Mouse (Mus musculus) intestine, embryonic 14.5 days (tissue): Measurements from ENCODE around the gene Mtrf1. TPM values are rescaled to one million over a fixed set of nuclear protein-coding genes. Genes with fewer than 3 reads are reported as not detected.
"Not testable (repeated sequence)": the region's sequence is repeated elsewhere in the genome, so short reads cannot be mapped to it uniquely, and the experiment has no call there.

Experiments used
- ATAC-seq: fragments of 200-750 bp; cut with Nextera tagmentation; replicated peaks from 2 replicates; pipeline ENCODE4 v1.8.0; 2017; ENCODE audit warnings: low read depth, moderate number of reproducible peaks, moderate TSS enrichment, moderate library complexity; ENCODE audit not compliant: low FRiP score, low TSS enrichment
- DNase-seq: peaks from one replicate; pipeline ENCODE4 v3.0.0-alpha.2; 2018; ENCODE audit warnings: low spot score
- H3K27ac ChIP-seq: fragments of 300-500 bp; sonication (generic); 2 replicates; pipeline ENCODE4 v1.5.1; 2014; ENCODE audit warnings: low read depth, mild to moderate bottlenecking, control low read depth
- H3K27me3 ChIP-seq: fragments of 300-500 bp; sonication (generic); replicated peaks from 2 replicates; pipeline ENCODE4 v1.6.1; 2014; ENCODE audit warnings: low read length, control low read depth; ENCODE audit not compliant: control insufficient read depth, insufficient read depth
- H3K36me3 ChIP-seq: fragments of 300-500 bp; sonication (generic); 2 replicates; pipeline ENCODE4 v1.6.1; 2014; ENCODE audit warnings: low read length, control low read depth; ENCODE audit not compliant: control insufficient read depth, insufficient read depth
- H3K4me1 ChIP-seq: fragments of 300-500 bp; sonication (generic); replicated peaks from 2 replicates; pipeline ENCODE4 v1.6.1; 2014; ENCODE audit warnings: low read length, control low read depth, mixed read lengths; ENCODE audit not compliant: control insufficient read depth, insufficient read depth
- H3K4me2 ChIP-seq: fragments of 300-500 bp; sonication (generic); 2 replicates; pipeline ENCODE4 v1.6.1; 2014; ENCODE audit warnings: low read length
- H3K4me3 ChIP-seq: fragments of 300-500 bp; sonication (generic); 2 replicates; pipeline ENCODE4 v1.5.1; 2014; ENCODE audit warnings: low read depth, low read length, control low read depth, mixed read lengths
- H3K9ac ChIP-seq: fragments of 300-500 bp; sonication (generic); 2 replicates; pipeline ENCODE4 v1.6.1; 2014; ENCODE audit warnings: mild to moderate bottlenecking, low read length
- H3K9me3 ChIP-seq: fragments of 300-500 bp; sonication (generic); 2 replicates; pipeline ENCODE4 v1.6.1; 2016; ENCODE audit warnings: low read length, control low read depth; ENCODE audit not compliant: control insufficient read depth
- WGBS: fragments of 180-500 bp; shearing (Covaris S2); extraction: QIAGEN DNeasy Blood & Tissue Kit; methylation state at CpG from one replicate; pipeline ENCODE4 v1.1.7; 2014; 5-methylcytosine and 5-hydroxymethylcytosine counted together
- polyA plus RNA-seq: library from polyadenylated mRNA; unstranded; fragments of >200 nt; fragmentation: Nextera tagmentation; extraction: Ambion mirVana; gene quantifications from 2 replicates; pipeline ENCODE4 v1.2.1, GENCODE M21; 2014

The Mtrf1 gene
- polyA plus RNA-seq, 1 experiment from 2014 or later: 10.0 TPM

DNA sequence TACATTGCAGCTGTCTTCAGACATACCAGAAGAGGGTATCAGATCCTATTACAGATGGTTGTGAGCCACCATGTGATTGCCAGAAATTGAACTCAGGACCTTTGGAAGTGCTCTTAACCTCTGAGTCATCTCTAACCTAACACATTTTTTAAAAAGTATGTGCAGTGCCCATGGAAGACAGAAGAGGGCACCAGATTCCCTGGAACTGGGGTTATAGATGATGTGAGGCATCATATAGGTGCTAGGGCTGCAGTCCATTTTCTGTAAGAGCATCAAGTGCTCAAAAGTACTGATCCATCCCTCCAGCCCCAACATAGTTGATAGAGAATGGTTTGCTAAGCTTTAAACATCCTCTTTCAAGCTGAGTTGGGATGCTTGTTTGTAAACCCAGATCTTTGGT lies 3.0 kb upstream of the Mtrf1 start:
- Histone ChIP-seq H3K27ac (no peak overlapping the region), H3K4me2 (no peak overlapping the region), H3K36me3 (no peaks in the 10 kb centered on the region), H3K4me1 (0 out of 2 replicates have a peak, but pooled peaks cover 2% of the 10 kb centered on the region), H3K9me3 (no peaks in the 10 kb centered on the region), H3K9ac (no peak overlapping the region), H3K27me3 (no peaks in the 10 kb centered on the region), H3K4me3 (no peak overlapping the region)
- no peak for ATAC-seq
- peak; percentile 65 for DNase-seq

DNA sequence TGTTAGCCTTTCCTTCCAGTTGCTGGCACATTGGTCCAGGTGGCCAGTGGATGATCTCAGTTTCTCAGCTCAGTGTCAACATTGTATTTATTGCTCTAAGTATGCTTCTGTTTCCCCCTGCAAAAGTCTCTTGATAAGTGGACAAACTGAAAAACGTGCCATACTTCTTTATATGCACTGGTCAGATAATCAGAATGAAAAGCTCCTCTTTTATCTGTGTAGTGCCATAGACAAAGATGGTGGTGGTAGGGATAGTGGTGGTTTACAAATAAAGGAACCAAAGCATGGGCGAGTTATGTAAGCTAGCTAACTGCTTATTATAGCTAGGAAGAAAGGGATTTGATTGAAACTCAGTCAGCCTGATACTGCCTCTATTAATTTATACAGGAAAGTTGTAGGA lies 10.1 kb downstream of the Mtrf1 start:
- Histone ChIP-seq H3K4me1 (no peaks in the 10 kb centered on the region), H3K36me3 (peaks cover 20% of the 10 kb centered on the region), H3K27me3 (no peaks in the 10 kb centered on the region), H3K27ac (no peak overlapping the region), H3K9me3 (no peaks in the 10 kb centered on the region), H3K4me2 (no peak overlapping the region), H3K4me3 (no peak overlapping the region), H3K9ac (no peak overlapping the region)
- DNase-seq (no peak), ATAC-seq (no peak)
- 72% methylated on average over 2 of the region's 2 CpGs for WGBS

DNA sequence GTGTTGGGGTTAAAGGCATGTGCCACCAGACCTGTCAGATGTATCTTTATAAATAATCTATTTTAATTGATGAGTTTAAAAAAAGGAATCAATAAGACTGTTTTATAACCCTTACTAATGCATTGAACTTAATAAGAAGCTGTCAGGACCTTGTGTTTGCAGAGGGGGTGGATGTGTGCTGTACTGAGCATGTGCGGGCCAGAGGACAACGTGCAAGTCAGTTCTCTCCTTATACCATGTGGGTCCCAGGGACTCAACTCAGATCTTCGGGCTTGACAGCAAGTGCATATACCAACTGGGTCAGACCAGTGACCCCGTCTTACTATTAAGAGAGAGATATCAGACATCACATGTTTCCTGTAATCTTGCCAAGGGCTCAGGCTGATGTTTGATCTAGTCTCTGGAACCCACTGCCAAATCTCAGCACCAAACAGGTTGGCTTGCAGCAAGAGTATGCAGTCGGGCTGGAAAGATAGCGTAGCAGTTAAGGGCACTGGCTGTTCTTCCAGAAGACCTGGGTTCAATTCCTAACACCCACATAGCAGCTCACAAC lies 11.8 kb downstream of the Mtrf1 start:
- Histone ChIP-seq H3K9me3 (no peaks in the 10 kb centered on the region), H3K9ac (no peak overlapping the region), H3K27me3 (no peaks in the 10 kb centered on the region), H3K4me1 (no peaks in the 10 kb centered on the region), H3K27ac (no peak overlapping the region), H3K4me3 (no peak overlapping the region), H3K36me3 (peaks cover 31% of the 10 kb centered on the region), H3K4me2 (no peak overlapping the region)
- DNase-seq (no peak), ATAC-seq (no peak)
- 88% methylated on average over 6 of the region's 6 CpGs for WGBS

DNA sequence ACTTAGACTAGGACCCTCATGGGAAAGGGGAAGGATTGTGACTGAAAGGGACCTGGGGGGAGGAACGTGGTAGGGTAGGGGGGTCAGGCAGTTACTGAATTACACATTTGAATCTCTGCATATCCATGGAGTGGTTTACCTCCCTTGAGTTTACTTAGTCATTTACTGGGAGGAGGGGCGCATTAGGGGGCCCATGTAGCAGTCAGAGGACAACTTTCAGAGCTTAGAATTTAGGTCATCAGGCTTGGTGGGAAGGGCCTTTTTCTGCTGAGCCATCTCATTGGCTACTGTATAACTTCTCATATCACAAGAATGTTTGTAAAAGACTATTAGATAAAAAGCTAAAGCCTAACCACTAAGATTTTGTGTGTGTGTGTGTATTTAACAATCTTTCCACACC lies 13.1 kb downstream of the Mtrf1 start:
- Histone ChIP-seq H3K4me3 (no peak overlapping the region), H3K4me1 (no peaks in the 10 kb centered on the region), H3K9me3 (no peaks in the 10 kb centered on the region), H3K27ac (no peak overlapping the region), H3K36me3 (peaks cover 31% of the 10 kb centered on the region), H3K4me2 (no peak overlapping the region), H3K27me3 (no peaks in the 10 kb centered on the region), H3K9ac (no peak overlapping the region)
- DNase-seq (no peak), ATAC-seq (no peak)
- 80% methylated on average over 2 of the region's 2 CpGs for WGBS

DNA sequence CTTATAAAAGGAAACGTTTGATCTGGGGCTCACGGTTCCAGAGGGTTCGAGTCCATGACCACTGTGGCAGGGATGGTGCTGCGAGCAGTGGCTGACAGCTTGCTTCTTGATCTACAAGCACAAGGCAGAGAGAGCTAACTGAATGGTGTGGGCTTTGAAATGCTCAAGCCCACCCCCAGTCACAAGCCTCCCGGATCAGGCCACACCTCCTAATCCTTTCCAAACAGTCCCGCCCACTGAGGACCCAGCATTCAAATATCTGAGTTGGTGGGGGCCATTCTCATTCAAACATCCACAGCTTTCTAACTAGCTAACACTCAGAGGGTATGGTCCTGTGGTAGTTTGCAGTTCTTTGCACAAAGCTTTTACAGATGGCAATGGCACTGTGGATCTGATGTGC lies 15.5 kb downstream of the Mtrf1 start:
- no peaks in the 10 kb centered on the region for H3K27me3 ChIP-seq

DNA sequence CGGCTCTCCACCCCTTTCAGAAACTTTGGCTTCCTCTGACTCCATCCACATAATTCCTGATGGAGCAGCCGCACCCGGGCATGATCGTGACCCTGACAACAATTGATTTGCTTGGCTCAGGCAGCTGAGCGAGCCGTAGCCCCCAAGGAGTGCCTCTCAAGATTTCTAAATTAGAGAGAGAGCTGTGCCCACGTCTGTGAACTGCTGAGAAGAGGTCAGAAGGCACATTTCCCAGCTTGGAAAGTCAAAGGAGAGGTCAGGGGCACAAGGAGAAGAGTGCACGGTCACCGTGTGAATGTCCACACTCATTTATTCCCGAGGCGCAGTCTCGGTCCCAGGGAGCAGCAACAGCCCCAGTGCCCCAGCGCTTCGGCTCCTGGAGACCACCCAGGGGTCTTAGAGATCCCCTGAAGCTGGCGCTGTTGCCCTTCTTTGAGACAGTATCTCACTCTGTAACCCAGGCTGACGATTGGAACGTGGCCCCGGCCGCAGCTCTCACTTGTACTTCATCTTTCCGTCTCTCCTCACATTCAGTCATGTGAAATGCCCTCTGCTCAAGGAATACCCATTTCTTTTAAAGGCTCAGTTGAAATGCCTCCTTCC lies 22.6 kb downstream of the Mtrf1 start:
- no peak overlapping the region for H3K4me2 ChIP-seq
- H3K4me3 ChIP-seq: no peak overlapping the region
- no peak for ATAC-seq
- no peak overlapping the region for H3K9ac ChIP-seq
- 70% methylated on average over 20 of the region's 20 CpGs for WGBS
- no peaks in the 10 kb centered on the region for H3K27me3 ChIP-seq
- DNase-seq: no peak
- no peaks in the 10 kb centered on the region for H3K9me3 ChIP-seq
- H3K27ac ChIP-seq: no peak overlapping the region
- no peaks in the 10 kb centered on the region for H3K4me1 ChIP-seq
- H3K36me3 ChIP-seq: peaks cover 20% of the 10 kb centered on the region; the same call in 1 of the 2 replicates

More for the DNA sequence above, 15.5 kb downstream of the Mtrf1 start:
- no peak overlapping the region for H3K27ac ChIP-seq
- H3K4me1 ChIP-seq: no peaks in the 10 kb centered on the region
- H3K9ac ChIP-seq: no peak overlapping the region
- peaks cover 27% of the 10 kb centered on the region; the same call in 1 of the 2 replicates for H3K36me3 ChIP-seq
- WGBS: 82% methylated on average over 6 of the region's 6 CpGs
- DNase-seq (no peak), ATAC-seq (no peak)
- no peaks in the 10 kb centered on the region for H3K9me3 ChIP-seq
- H3K4me2 ChIP-seq: no peak overlapping the region
- no peak overlapping the region for H3K4me3 ChIP-seq

DNA sequence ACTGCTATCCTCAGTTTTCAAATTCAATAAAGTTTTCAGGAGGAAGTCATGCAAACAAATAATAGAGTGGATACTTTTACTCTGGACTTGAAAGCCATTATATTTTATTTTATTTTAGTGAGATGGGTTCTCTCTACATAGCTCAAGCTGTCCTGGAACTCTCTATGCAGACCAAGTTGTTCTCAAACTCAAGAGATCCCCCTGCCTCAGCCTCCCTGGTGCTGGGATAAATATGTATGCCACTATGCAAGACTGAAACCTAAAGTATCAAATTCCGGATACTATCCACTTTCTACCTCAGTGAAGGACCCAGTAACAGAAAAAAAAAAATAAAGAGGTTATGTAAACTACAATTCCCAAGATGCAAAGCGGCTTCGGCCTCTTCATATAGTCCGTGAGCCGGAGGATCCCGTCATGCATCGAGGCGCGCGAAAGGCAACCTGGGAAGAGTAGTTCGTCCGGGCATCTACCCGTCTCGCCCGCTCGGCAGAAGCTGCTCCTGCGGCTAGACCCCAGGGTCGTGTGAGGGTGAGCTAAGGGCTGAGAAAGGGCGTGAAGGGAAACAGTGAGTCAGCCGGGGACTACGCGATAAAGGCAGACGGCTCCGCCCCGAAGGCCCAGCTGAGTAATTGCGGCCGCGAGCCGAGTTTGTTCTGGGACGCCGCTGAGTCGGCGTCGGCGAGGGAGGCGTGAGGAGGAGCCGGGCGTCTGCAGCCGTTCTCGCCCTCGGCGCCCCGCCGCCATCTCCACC lies 28.6 kb downstream of the Mtrf1 start, which contains the start of gene Kbtbd7:
TSS of gene Kbtbd7 (plus strand) at position 533 of the 751 bp plus-strand sequence.
- peak; percentile 94 for DNase-seq
- peak; percentile 98 for ATAC-seq
- H3K9ac ChIP-seq: peak within 1 kb of the TSS; percentile 60
- WGBS: under 1% methylated on average over 39 of the region's 44 CpGs
- H3K4me2 ChIP-seq: peak within 1 kb of the TSS; percentile 44
- no peaks in the 10 kb centered on the region for H3K27me3 ChIP-seq
- H3K4me3 ChIP-seq: peak within 1 kb of the TSS; percentile 39
- peak within 1 kb of the TSS; percentile 83 for H3K27ac ChIP-seq
- H3K36me3 ChIP-seq: peaks cover 7% of the 10 kb centered on the region
- no peaks in the 10 kb centered on the region for H3K4me1 ChIP-seq
- H3K9me3 ChIP-seq: peaks cover 13% of the 10 kb centered on the region; the same call in 1 of the 2 replicates

DNA sequence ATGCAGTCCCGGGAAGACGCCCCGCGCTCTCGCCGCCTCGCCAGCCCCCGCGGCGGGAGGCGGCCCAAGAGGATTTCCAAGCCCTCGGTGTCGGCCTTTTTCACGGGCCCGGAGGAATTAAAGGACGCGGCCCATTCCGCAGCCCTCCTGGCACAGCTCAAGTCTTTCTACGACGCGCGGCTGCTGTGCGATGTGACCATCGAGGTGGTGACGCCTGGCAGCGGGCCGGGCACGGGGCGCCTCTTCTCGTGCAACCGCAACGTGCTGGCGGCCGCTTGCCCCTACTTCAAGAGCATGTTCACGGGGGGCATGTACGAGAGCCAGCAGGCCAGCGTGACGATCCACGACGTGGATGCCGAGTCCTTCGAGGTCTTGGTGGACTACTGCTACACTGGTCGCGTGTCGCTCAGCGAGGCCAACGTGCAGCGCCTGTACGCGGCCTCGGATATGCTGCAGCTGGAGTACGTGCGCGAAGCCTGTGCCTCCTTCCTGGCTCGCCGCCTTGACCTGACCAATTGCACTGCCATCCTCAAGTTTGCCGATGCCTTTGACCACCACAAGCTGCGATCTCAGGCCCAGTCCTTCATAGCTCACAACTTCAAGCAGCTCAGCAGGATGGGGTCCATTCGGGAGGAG lies 29.3 kb downstream of the Mtrf1 start:
- 68% methylated on average over 6 of the region's 59 CpGs for WGBS
- H3K4me2 ChIP-seq: peak overlapping the region; percentile 44
- peaks cover 13% of the 10 kb centered on the region; the same call in 1 of the 2 replicates for H3K9me3 ChIP-seq
- peak; percentile 29 for ATAC-seq
- H3K9ac ChIP-seq: peak overlapping the region; percentile 60
- peak overlapping the region; percentile 39 for H3K4me3 ChIP-seq
- H3K27ac ChIP-seq: peak overlapping the region; percentile 83; the same call in 1 of the 2 replicates
- H3K27me3 ChIP-seq, H3K4me1 ChIP-seq, DNase-seq, H3K36me3 ChIP-seq: not testable (repeated sequence)
